Mouse (Mus musculus) cerebellum, adult 9-11 months (tissue): ENCODE results near the gene Metrn.

Experiments
- DNase-seq: peaks from one replicate; pipeline ENCODE4 v3.0.0; 2022

Metrn gene

GRCm38 (mm10) chr17:25830806-25831431 lies 34.0 kb upstream of the Metrn start:
- no peak for DNase-seq

GRCm38 (mm10) chr17:25830200-25830753 lies 33.3 kb upstream of the Metrn start:
- DNase-seq = peak; percentile 64

GRCm38 (mm10) chr17:25829558-25830017 lies 32.7 kb upstream of the Metrn start:
- peak; percentile 63 for DNase-seq

- peak; percentile 83 for DNase-seq
Measured at GRCm38 (mm10) chr17:25828712-25829557, 32.0 kb upstream of the Metrn start, which contains the start of gene Jmjd8. TSS of gene Jmjd8 (plus strand) at chr17:25828867.

- DNase-seq = peak; percentile 72
Measured at GRCm38 (mm10) chr17:25828223-25828594, 31.3 kb upstream of the Metrn start.

- DNase-seq = peak; percentile 68
Measured at GRCm38 (mm10) chr17:25827546-25828222, 30.7 kb upstream of the Metrn start.

- DNase-seq = no peak
Measured at GRCm38 (mm10) chr17:25827011-25827410, 30.1 kb upstream of the Metrn start.

GRCm38 (mm10) chr17:25825984-25826570 lies 29.1 kb upstream of the Metrn start:
- DNase-seq = no peak

- no peak for DNase-seq
Measured at GRCm38 (mm10) chr17:25825311-25825710, 28.4 kb upstream of the Metrn start.

- DNase-seq = no peak
Measured at GRCm38 (mm10) chr17:25824362-25825142, 27.6 kb upstream of the Metrn start.

GRCm38 (mm10) chr17:25823452-25823851 lies 26.5 kb upstream of the Metrn start, which contains the start of gene Wdr24:
TSS of gene Wdr24 (plus strand) at chr17:25823627.
- peak; percentile 84 for DNase-seq

GRCm38 (mm10) chr17:25818851-25819780 lies 22.2 kb upstream of the Metrn start:
- peak; percentile 49 for DNase-seq

GRCm38 (mm10) chr17:25817662-25818061 lies 20.7 kb upstream of the Metrn start:
- no peak for DNase-seq

GRCm38 (mm10) chr17:25813471-25813870 lies 16.5 kb upstream of the Metrn start:
- DNase-seq = peak; percentile 75

GRCm38 (mm10) chr17:25810890-25811289 lies 14.0 kb upstream of the Metrn start:
- DNase-seq = peak; percentile 69

GRCm38 (mm10) chr17:25809606-25810340 lies 12.8 kb upstream of the Metrn start:
- peak; percentile 90 for DNase-seq

- DNase-seq = peak; percentile 97
Measured at GRCm38 (mm10) chr17:25808789-25809605, 12.1 kb upstream of the Metrn start, which contains the start of gene Fbxl16. TSS of gene Fbxl16 (plus strand) at chr17:25809085.

- peak; percentile 64 for DNase-seq
Measured at GRCm38 (mm10) chr17:25808028-25808427, 11.1 kb upstream of the Metrn start.

- peak; percentile 40 for DNase-seq
Measured at GRCm38 (mm10) chr17:25807452-25807851, 10.5 kb upstream of the Metrn start.
